Mouse (Mus musculus) ES-E14 (cell line): Measurements from ENCODE around the gene Olfr1406.

ENCODE experiments used
- CHD2 ChIP-seq: IDR thresholded peaks from 2 replicates; pipeline ENCODE4 v1.6.1; 2014; ENCODE audit warnings: mild to moderate bottlenecking, low read depth, low read length, inconsistent platforms
- MAFK ChIP-seq: IDR thresholded peaks from 2 replicates; pipeline ENCODE4 v1.6.1; 2014; ENCODE audit warnings: mild to moderate bottlenecking, low read depth, low read length, inconsistent platforms; ENCODE audit not compliant: insufficient read depth
- ZC3H11A ChIP-seq: IDR thresholded peaks from 2 replicates; pipeline ENCODE4 v1.6.1; 2012; ENCODE audit warnings: low read depth, mild to moderate bottlenecking, inconsistent platforms, low read length, borderline replicate concordance

DNA sequence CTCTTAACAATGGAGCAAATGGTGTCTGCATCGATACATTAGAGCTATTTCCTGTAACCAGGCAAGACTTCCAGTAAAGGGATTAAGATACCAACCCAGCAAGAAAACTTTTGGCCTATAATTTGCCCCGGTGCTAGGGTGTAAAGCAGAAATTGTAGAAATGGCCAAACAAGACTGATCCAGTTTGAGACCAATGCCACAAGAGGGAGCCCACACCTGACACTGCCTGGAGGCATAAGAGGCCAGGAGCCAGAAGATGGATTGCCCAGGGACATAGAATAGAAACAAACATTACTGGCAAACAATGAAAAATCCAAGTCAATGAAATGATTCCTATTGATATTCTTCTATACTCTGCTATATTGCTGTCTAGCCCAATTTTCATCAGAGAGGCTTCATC lies 5.9 kb upstream of the Olfr1406 start:
- TF ChIP-seq CHD2: no peak
- TF ChIP-seq MAFK: no peak
- no peak for TF ChIP-seq ZC3H11A
